Mouse (Mus musculus) megakaryocyte-erythroid progenitor cell, adult 5-6 weeks (primary cell): ENCODE data around the gene Gcnt4. TPM values are rescaled to one million over a fixed set of nuclear protein-coding genes. Genes with fewer than 3 reads are reported as not detected.
"Not testable (repeated sequence)": the region's sequence is repeated elsewhere in the genome, so short reads cannot be mapped to it uniquely, and the experiment has no call there.

Source experiments
- ATAC-seq: replicated peaks from 2 replicates; pipeline ENCODE4 v1.8.0; 2016; ENCODE audit warnings: mild to moderate bottlenecking, inconsistent platforms; ENCODE audit not compliant: severe bottlenecking, poor library complexity, low FRiP score, low TSS enrichment
- total RNA-seq, 2 experiments: library from RNA; stranded (forward) in 1 of 2; stranded (reverse) in 1 of 2; fragments of 200-1000, 215-1000 nt in 1 of 2; fragments of >200 nt in 1 of 2; fragmentation: Nextera tagmentation in 1 of 2; gene quantifications; 2 replicates each; pipeline ENCODE4 v1.2.3; 2014 to 2017

Gene Gcnt4
- total RNA-seq (2014; fragmentation: Nextera tagmentation), result not detected in 2 replicates
- total RNA-seq (2017), result not detected in 2 replicates

DNA sequence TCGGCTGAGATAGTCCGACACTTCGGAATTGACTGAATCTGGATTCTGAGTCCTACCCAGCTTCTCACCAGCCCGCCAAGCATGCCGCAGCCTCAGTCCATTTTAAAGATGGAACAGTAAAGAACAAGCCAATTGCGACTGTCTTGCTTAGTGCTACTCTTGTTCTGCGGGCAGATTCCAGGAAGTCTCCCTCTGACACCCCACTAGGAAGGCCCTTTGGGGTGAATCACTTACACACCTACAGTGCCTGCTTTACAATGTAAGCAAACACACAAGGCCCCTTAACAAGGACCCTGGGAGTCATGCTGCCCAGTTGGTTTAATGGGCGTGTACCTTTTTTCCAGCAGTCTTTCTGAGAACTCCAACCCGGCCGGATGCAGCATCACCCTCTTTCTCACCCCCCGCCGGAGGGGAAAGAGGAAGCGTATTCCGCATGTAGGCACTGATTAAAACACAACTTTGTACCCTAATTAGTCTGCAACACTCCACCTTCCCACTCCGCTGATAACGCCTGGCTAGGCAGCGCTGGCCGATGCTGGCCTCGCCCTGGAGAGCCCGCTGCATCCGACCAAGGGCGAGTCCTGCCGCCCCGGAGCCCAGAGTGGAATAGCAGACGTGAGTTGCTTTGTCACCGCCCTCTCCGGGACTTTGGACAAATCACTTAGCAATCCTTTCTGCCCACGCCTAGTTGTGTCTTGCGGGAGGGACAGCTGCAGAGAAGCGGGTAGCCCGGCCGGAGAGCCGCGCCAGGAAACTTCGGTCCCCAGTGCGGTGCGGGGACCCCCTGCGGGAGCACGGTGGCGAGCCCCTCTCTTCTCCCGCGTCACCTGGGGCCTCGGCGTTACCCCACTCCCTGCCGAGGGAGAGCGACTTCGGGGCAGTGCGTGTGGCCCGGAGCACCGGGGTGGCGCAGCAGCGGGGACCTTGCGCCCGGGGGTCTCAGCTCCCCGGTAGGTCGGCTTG is at the start of gene Gcnt4:
Gcnt4 (plus strand) TSS at position 691 of the 963 bp plus-strand sequence.
- ATAC-seq, result peak; percentile 88

DNA sequence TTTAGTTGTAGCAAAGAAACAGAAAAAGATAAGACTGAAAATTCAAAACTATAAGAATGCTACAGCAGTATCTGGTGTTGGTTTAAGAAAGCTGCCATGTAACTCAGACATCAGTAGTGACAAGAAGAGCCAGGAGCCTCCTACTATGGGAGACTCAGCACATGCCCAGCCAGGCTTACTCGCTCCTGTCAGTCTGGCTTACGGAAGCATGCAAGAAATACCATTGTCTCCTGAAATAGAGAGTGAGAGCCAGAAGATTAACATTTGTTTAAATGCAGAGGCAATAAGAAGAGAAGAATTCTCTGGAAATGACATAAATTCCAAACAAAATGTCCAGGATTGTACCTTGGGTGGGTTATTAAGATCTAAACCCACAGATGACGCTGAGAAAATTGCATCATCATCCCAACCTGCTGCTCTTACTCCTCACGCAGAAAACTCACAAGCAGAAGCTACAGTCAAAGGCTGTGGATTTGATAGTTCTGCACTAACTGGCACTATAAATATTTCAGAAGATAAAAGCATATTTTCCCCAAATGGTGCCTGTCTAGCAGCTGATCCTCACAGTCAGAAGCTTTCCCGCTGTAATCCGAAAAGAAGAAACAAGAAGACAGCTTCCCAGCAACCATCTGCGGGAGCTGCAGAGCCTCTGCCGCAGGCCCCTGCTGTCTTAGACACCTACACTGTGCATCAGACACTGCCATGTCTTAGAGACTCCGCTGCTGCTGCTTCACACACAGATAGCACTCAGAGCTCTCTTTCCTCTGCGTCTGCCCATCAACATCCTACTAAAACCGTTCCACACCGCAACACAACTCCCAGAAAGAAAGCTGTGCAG is 46.0 kb upstream of the Gcnt4 start:
- ATAC-seq, result no peak

DNA sequence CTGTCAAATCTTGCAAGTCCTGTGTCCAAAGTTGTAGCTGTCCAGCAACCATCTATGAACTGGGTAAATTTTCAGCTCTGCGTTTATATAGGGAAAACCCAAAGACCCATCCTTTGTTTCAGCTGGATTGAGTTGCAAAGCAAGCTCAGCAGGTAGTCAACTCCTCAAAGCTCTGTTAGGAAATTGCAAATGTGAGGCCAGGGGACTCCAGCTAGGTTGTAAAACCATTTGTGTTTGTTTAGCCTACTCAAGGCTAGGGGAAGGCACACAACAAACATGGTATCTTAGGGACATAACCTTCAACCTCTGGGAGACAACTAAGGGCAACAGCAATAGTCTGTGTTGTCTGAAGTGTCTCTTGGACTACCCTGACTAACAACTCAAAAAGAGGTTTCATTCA is 40.0 kb upstream of the Gcnt4 start:
- no peak for ATAC-seq

DNA sequence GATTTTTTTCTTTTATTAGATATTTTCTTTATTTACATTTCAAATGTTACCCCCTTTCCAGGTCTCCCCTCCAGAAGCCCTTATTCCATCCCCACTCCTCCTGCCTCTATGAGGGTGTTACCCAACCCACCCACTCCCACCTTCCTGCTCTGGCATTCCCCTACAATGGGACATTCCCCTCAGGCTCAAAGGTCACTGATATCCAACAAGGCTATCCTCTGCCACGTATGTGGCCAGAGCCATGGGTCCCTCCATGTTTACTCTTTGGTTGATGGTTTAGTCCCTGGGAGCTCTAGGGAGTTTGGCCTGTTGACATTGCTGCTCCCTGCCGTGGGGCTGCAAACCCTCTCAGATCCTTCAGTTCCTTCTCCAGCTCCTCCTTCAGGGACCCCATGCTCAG is 34.5 kb upstream of the Gcnt4 start:
- no peak for ATAC-seq

DNA sequence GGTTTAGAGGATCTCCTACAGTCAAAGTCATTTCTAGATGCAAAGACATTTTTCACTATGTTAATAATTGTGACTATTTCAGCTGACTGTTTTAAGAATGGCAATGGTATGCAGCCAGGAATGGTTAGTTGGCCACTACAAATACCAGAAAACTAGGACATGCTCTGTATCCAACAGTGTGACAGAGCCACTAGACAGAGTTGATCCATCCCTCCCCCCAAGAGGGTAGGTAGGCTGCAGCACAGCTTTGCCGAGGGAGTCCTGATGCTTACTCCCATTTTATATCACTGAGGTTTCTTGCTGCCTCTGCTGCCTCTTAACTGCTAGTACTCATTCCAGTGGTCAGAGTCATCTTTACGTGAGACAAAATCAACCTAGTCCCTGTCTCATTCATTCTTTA is 29.3 kb upstream of the Gcnt4 start:
- no peak for ATAC-seq

DNA sequence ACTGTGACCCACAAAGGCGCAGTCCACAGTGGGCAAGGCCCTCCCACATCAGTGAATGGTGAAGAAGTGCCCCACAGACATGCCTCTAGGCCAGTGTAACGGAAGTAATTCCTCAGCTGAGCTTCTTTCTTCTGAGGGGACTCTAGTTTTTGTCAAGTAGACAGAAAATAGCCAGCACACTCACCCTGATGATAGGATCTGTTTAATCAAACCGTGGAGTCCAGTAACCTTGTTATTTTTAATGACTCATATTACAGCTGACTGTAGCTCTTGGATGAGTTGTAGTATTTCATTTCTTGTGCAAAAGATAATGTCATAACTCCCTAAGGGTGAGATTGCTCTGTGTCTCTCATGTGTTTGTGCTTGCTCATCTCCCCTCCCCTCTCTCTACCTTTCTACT is 17.8 kb upstream of the Gcnt4 start:
- no peak for ATAC-seq

DNA sequence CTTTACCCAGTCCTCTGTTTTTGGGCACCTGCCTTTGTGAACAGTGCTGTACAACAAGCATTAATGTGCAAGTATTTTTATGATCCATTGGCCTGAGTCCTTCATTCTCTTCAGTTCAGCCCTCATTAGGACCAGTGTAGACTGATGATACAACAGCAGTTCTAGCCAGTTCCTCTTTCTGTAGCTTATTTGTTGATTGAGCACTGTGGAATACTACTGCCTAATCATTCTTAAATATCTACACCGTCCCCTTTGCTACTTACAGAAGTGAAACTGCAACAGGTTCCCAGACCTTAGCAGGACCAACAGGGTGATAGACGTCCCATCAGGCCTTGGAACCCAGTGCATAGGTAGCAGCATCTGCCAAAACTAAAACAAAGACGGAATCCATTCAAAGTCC is 13.3 kb upstream of the Gcnt4 start:
- ATAC-seq, result no peak

DNA sequence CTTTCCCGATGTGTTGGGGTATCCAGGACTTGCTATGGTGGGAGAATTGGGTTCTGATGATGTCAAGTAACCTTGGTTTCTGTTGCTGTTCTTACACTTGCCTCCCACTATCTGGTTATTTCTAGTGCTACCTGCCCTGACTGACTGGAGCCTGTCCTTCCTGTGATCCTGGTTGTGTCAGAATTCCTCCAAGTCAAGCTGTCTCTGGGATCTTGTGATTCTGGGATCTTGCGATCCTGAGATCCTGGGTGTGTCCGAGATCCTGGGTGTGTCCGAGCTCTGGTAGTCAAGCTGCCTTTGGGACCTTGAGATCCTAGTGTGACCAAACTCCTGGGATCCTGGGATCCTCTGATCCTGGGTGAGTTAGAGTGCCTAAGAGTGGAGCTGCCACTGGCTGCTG is 1.4 kb upstream of the Gcnt4 start:
- ATAC-seq, result not testable (repeated sequence)

DNA sequence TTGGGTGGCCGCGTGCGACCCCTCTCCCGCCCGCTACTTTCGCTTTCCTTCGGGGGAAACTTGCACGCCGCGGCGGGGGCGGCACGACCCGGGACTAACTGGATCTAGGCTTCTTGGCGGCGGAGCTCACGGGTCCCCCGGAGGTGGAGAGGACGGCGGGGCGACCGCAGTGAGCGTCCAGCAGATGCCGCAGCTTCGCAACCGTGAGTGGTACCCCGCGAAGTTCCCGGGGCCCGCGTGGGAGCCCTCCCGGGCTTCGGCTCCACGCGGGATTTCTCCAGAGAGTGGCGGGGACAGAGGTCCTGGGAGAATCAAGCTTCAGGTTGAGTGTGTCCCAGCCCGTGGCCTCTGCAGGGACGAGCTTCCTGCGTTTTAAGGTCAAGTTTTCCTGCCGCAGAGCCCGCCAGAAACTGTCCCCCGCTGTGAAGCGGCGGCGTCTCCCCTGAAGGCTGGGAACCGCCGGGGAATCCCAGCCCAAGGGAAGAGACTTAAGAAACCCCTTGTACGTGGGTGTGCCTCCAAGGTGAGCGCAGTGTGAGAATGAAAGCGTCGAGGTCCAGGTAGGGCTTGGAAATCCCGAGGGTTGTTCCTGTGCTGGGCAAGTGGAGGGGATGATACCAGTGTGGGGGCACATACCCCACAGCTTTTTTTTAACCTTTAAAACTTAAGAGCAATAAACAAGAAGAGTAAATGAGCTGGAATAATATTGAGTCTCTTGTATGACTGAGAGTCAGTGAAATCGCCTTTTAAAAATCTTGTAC is 676 bp downstream of the Gcnt4 start:
- ATAC-seq, result no peak

DNA sequence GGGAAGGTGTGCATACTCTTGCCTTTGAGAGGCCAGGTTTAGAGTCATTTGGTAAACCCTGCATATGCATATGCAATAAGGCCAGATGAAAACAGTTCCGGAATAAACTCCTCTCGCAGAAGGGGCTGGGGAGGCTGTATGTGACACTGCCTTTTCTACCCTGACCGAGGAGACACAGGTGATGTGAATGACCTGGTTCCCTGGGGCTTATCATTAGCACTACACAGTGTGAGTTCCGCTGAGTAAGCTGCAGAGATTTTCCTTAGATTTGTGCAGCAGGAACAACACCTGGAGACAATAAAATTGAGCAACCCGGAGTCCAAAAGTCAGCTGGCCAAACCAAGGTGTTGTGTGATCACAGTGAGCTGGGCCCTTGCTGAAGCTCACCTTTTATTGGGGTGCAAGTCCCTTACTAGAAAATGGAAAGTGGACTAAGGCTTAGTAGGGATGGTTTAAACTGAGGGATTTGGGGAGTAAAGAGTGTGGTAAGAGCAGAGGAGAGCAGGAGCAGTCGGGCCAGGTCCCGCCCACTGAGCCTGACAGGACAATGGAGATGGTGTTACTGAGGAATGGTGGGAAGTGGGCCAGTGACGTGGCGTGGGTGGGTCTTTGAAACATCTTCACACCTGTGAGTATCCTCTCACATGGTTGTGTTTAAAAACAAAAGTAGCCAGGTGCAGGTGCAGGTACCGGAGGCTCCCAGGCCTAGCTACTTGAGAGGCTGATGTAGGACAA is 1.7 kb downstream of the Gcnt4 start:
- no peak for ATAC-seq

DNA sequence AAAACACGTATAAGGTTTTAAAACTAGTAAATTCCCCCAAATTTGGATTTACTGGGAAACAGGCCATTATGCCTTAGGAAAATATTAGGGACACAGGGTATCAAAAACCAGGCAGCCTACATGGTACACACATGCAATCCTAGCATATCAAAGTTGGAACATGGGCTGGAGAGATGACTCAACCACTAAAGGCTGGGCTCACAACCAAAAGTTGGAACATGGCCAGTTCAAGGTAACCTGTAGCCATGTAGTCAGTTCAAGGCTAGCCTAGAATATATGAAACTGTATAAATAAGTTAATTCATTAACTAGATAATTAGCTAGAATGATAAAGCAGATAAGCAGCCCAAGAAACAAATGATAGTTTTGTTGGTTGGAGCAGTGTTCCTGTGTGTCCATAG is 3.3 kb downstream of the Gcnt4 start:
- no peak for ATAC-seq

DNA sequence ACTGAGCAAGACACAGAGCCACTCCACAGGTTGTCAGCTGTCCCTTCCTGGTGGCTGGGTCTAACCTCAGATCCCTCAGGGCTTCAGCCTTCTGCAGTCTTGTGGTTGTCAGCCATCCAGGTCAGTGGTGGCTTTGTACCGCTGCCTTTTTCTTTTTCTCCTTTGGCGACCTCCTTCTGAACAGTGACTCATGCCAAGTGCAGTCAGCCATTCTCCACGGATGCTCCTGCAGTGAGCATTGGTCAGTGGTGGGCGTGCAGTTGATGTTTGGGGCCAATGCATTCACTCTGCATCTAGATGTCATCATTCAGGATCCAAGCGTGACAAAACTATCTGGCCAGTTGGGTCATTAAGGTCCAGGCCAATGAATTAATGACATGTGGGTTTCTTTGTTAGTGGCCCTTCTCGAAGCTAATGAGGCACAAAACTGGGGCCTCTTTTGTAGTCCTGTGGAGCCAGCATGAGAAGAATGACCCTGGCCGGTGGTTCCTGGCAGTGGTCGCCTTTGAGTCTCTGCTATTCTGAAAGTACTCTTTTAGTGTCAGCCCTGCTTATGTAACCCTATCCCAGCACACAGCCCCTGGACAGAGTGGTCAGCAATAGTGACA is 4.0 kb downstream of the Gcnt4 start:
- ATAC-seq, result no peak

DNA sequence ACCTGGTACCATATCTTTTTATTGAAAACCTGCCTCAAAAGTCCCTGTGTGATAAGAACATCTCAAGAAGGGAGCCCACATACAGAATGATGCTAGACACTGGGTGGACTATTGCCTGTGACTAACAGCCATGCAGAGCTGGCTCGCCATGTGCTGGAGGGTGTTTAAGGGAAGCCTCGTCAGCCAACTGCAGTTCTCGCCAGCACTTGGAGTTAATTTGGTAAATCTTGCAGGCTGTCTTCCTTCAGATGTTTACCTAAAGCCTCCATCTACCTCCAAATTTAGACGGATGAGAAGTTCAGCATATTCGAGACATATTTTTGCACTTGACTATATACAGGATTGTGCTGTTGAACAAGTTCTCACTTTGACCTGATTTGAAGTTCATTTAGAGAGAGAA is 8.3 kb downstream of the Gcnt4 start:
- no peak for ATAC-seq

DNA sequence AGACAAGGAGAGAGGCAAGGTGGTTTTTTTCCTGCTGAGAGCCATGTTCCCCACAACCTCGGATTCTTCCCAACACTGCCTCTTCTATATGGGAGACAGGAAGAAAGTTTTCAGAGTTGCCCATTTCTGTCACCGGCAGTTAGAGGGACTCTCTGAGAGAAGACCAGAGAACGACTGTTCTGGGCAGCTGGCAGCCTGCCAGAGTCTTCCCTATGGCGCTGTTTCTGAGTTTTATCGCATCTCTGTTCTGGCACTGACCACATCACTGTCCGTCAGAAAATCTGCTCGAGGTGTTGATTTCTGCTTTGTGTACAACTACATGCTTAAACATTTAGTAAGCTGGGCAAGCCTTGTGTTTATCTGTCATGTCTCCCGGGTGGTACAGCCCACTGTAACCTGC is 8.9 kb downstream of the Gcnt4 start:
- no peak for ATAC-seq

DNA sequence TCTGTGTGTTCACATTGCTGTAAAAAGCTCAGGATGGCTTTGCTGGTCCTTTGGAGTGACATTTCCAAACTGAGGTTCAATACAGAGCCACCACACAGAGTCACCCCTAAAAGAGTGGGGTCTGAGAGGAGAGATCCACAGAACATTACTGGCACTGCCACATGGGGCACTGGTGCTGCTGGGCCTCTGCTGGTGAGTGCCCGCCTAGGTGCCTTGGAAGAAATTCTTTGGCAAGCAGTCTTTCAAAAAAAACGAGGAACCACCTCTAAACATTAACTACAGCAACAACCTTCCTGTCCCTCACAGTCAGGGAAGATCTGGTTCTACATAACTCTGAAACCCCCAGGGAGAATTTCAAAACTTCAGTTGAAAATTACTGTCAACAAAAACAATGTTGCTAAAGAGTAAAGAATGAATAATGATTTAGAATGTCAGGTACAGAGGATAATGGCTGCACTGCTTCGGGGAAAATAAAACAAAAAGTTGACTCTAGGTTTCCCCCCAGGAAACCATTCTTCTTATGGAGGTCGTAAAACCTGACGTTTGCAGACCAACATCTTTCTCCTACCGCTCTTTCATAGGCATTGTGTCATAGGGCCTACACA is 11.8 kb downstream of the Gcnt4 start:
- no peak for ATAC-seq

DNA sequence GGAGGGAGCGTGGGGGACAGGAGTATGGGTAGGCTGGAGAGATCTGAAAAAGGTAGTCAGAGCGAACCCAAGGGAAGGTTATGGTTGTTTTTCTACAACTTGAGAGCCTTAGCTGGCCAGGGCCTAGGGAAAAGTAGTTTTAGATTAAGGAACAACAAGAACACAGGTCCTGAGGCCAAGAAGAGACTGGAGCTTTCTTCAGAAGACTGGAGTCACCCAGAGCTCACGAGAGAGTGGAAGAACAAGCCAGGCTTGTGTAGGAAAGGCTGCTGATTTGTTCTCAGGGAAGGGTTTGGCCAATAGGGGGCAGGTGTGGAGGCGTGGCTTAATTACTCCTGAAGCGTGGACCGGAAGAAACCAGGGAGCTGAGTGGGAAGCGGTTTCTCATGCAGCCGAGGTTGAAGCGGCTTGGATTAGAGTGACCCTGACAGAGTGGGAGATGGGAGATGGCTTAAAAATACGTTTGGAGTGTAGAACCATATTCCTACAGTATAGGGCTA is 12.6 kb downstream of the Gcnt4 start:
- ATAC-seq, result no peak

DNA sequence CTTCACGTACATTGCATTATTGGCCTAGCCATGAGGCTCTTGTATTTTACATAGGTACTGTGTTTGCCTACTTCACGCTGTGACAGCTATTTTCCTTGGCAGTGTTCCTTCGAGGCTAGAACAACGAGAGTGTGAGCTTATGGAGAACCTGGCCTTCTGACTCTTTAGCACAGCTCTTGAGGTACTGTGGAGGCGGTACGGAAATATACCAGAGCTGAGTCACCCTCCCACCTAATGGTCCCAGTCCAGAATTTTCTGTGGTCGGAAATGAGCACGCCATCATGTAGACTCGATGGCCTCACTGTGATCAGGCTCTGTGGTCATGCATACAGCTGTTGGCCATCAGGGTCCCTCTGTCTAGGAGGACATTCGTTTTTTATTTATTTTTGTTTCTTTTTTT is 15.2 kb downstream of the Gcnt4 start:
- no peak for ATAC-seq

DNA sequence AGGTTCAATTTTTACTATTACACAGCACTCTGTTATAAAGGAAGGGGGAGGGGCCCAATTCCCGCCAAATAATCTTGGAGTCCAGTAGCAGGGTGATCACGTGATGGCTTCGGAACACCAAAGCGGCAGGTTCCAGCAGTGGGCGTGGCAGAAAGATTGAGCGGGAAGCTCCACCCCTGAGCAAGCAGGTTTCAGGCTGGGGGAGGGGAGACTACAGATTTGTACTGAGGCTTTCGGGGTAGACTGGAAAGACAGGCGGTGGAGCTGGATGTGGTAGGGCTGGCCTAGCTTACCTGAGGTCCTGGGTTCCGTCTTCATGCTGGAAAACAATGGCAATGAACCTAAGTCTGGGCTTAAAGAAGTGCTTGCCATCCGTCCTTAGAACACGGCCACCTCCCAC is 17.0 kb downstream of the Gcnt4 start:
- not testable (repeated sequence) for ATAC-seq
